Mouse (Mus musculus) large intestine, adult 2 months (tissue): ENCODE results near the gene Hes6. TPM values are rescaled to one million over a fixed set of nuclear protein-coding genes. Genes with fewer than 3 reads are reported as not detected.

ENCODE experiments used
- DNase-seq: peaks from one replicate; pipeline ENCODE4 v3.0.0-alpha.2; 2012; ENCODE audit warnings: low read depth, low spot score
- WGBS: fragments of 180-500 bp; shearing (Covaris S2); methylation state at CpG from one replicate; pipeline ENCODE4 v1.1.7; 2018; 5-methylcytosine and 5-hydroxymethylcytosine counted together
- polyA plus RNA-seq: library from polyadenylated mRNA; depleted of rRNA; stranded (reverse); fragments of >200 nt; gene quantifications from 2 replicates; pipeline ENCODE4 v1.2.3, GENCODE M21; 2012

Gene Hes6
- polyA plus RNA-seq, 1 experiment, result 67.3 TPM

- no peak for DNase-seq
- WGBS, result under 1% methylated on average over 34 of the region's 34 CpGs
Measured at GRCm38 (mm10) chr1:91413030-91413506, 770 bp downstream of the Hes6 start.

- 5% methylated on average over 64 of the region's 65 CpGs for WGBS
- DNase-seq, result no peak
Measured at GRCm38 (mm10) chr1:91412286-91413029, 1.4 kb downstream of the Hes6 start.

GRCm38 (mm10) chr1:91411631-91412285 is 2.1 kb downstream of the Hes6 start:
- DNase-seq, result no peak
- 66% methylated on average over 8 of the region's 8 CpGs for WGBS

GRCm38 (mm10) chr1:91407819-91408218 is 6.0 kb downstream of the Hes6 start:
- 93% methylated on average over 4 of the region's 4 CpGs for WGBS
- no peak for DNase-seq

GRCm38 (mm10) chr1:91405406-91406169 is 8.2 kb downstream of the Hes6 start:
- WGBS, result 56% methylated on average over 23 of the region's 23 CpGs

GRCm38 (mm10) chr1:91404976-91405375 is 8.9 kb downstream of the Hes6 start:
- WGBS, result 24% methylated on average over 1 of the region's 1 CpGs
- DNase-seq, result no peak

More at GRCm38 (mm10) chr1:91405406-91406169, 8.2 kb downstream of the Hes6 start:
- DNase-seq, result no peak

GRCm38 (mm10) chr1:91398260-91399062 is 15.4 kb downstream of the Hes6 start, which contains the start of gene Ilkap:
TSS of gene Ilkap (minus strand) at chr1:91398815.
- DNase-seq, result no peak
- WGBS, result under 1% methylated on average over 88 of the region's 91 CpGs

GRCm38 (mm10) chr1:91397927-91398259 is 15.9 kb downstream of the Hes6 start:
- WGBS, result under 1% methylated on average over 12 of the region's 12 CpGs
- no peak for DNase-seq

- 45% methylated on average over 5 of the region's 5 CpGs for WGBS
- DNase-seq, result no peak
Measured at GRCm38 (mm10) chr1:91390369-91390768, 23.5 kb downstream of the Hes6 start.

GRCm38 (mm10) chr1:91381091-91381471 is 32.8 kb downstream of the Hes6 start:
- no peak for DNase-seq
- 86% methylated on average over 4 of the region's 4 CpGs for WGBS

- no peak for DNase-seq
- WGBS, result 30% methylated on average over 7 of the region's 7 CpGs
Measured at GRCm38 (mm10) chr1:91380453-91381090, 33.3 kb downstream of the Hes6 start.

GRCm38 (mm10) chr1:91373414-91373835 is 40.4 kb downstream of the Hes6 start:
- WGBS, result 77% methylated on average over 6 of the region's 6 CpGs
- DNase-seq, result no peak

GRCm38 (mm10) chr1:91370055-91370454 is 43.8 kb downstream of the Hes6 start:
- WGBS, result 42% methylated on average over 23 of the region's 23 CpGs
- DNase-seq, result no peak

GRCm38 (mm10) chr1:91369408-91369807 is 44.4 kb downstream of the Hes6 start:
- WGBS, result 22% methylated on average over 4 of the region's 4 CpGs
- peak; percentile 75 for DNase-seq

- no peak for DNase-seq
- 84% methylated on average over 3 of the region's 3 CpGs for WGBS
Measured at GRCm38 (mm10) chr1:91367295-91367694, 46.5 kb downstream of the Hes6 start.

GRCm38 (mm10) chr1:91366215-91367108 is 47.4 kb downstream of the Hes6 start, which contains the start of gene Erfe:
TSS of gene Erfe (plus strand) at chr1:91366430.
- no peak for DNase-seq
- WGBS, result 1% methylated on average over 68 of the region's 68 CpGs

- no peak for DNase-seq
- 41% methylated on average over 8 of the region's 8 CpGs for WGBS
Measured at GRCm38 (mm10) chr1:91365816-91366214, 48.0 kb downstream of the Hes6 start.
